Mouse (Mus musculus): ENCODE results near the gene Atp6v0e.
A peak's percentile ranks its signal among the peaks of the same experiment; 100 is the strongest.

The Atp6v0e gene

DNA sequence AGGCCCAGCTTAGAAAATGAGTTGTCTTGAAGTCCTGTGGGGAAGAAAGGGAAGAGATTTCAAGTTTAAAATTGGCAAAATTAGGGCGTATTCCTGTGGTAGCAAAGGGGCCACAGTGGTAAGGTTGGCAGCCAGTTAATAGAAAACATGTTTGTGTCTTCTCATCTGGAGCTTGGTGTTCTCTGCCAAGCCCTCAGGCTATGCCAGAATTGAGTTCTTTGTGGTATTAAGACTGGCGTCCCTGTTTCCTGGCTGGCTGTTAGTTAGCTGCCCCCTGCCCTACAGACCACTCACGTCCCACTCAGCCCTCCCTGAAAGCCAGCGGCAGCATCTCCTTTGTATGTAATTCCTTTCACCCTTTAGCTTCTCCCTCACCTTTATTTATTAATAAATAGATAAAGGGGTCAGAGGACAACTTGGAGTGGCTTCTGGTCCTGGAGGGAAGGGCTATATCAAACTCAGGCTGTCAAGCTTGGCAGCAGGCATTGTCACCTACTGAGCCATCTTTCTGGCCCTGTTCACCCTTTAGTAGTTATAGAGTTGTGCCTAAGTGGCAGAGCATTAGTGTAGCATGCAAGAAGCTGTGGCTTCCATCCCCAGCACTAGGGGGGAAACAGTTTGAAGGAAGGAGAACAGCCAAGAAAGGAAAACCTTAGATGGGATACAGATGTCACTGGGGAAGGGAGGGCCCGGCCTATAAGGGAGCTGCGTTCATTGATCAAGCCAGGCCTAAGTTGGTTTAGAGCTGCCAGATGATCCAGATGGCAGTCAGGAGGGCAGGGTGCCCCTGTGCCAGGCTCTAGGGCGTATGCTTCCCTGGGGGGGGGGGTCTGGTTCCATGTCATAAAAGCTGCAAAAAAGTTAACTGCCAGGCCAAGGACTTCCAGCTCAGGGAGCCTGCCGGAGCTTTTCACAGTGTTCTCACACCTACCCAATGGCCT is 26.0 kb downstream of the Atp6v0e start:
- DNase-seq, result no peak

DNA sequence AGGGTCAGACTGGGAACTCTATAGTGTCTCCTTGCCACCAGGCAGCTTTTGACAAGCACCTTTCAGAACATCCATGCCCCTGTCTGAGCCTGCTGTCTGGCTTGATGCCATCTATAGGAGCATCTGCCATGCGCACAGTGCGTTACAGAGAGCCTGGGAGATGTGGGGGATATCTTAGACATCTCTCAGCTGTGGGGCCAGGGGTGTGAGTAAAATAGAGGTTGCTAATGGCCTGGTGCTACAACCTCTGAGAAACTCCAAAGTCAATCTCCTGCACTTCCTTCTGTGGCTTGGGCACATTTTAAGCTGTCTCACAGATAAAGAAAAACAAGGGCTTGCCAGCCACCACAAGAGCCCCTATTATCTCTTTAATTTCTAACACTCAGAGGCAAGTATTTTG is 26.8 kb downstream of the Atp6v0e start:
- no peak for DNase-seq

DNA sequence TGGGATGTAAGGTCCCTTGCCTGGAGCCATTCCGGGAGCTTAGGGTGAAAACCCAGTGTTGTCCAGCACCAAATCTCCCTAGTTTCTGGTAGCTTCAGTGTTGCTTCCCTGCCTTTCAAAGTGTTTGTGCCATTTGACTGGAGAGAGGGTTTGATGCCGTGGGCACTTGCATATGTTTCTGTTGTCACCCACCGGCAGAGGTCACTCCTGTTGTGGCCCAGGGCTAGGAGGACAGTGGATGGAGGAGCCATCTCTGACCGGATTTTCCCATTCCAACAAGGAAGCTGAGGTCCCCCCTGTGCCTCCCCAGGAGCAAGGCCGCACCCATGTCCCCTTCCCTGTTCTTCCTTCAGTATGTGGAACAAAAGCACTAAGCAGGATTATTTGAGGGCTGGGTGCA is 27.2 kb downstream of the Atp6v0e start:
- DNase-seq, result no peak

DNA sequence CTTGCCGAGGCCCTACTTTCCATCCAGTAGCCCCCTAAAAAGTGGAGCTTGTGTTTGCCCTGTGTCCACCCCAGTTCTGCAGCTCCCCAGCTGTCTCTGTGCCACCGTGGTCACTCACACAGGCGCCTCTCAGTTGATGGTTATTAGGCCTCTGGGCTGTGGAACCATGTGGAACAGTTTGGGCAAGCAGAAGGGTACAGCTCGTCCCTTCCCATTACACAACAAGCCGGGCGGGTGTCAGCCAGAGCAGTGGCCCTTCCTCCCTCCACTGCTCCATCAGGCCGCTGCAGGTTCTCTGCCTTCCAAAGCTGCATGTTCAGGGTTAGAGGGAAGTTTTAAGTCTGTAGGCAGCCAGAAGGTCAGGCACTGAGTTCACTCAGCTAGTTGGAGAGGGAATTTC is 28.1 kb downstream of the Atp6v0e start:
- DNase-seq, result no peak

DNA sequence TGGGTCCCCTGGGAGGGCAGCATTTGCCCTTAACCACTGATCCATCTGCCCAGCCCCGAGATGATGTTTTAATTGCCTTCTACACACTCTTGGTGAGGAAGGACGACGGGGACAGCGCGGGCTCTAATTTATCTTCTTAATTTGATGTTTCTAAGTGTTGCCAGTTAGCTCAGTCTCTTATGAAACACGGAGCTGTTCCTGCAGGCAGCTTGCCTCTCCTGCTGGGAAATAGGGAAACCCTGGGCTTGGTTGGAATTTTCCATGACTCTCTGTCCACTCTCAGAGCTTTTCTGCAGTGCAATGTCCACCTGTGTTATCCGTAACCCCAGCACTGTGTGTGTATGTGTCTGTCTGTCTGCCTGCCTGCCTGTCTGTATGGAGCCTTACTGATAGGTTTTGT is 30.4 kb downstream of the Atp6v0e start:
- DNase-seq, result no peak

DNA sequence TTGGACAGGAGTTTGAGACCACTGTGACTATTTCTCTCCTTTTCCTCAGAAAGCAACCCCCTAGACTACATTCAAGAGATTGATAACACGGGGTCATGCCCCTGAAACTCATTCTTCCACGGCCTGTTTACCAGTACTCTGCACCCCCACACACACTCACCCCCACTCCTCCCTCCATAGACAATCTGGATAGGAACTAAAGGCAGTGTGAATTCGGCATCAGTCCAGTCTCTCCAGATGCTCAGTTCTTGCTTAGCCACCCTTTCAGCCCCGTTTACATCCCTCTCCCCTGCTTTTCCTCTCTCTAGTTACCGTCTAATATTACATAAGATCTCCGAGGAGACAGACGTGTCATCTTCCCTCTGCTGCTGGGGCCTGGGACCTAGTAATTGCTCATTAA is 31.1 kb downstream of the Atp6v0e start:
- DNase-seq, result no peak

DNA sequence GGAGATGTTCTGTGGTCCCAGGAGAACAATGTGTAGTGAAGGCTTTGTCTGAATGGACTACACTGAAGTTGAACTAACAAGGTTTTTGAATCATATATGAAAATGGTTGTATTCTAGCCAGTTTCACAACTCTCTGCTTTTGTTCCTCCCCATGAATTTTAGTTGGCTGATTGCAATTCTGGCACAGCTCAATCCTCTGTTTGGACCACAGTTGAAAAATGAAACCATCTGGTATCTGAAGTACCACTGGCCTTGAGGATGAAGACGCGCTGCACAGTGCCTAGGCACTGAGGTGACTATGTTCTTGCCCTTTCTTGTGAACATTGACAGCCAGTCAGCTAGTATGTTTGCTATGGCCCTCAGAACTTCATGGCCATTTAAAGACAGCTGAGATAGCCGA is 32.2 kb downstream of the Atp6v0e start:
- no peak for DNase-seq

DNA sequence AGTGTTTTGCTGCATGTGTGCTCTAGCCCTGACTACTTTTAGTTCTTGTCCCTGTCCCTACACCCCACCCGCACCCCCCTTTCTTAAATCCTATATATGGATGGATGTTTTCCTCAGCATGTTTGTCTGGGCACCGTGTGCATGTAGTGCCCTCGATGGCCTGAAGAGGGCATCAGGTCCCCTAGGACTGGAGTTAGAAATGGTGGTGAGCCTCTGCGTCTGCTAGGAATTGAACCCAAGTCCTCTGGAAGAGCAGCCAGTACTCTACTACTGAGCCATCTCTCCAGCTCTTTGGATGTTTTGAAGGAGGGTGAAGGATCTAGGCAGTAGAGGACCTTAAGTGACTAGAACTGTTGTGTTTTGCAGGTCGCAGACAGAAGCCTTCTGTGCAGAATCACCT is 35.8 kb downstream of the Atp6v0e start:
- no peak for DNase-seq

DNA sequence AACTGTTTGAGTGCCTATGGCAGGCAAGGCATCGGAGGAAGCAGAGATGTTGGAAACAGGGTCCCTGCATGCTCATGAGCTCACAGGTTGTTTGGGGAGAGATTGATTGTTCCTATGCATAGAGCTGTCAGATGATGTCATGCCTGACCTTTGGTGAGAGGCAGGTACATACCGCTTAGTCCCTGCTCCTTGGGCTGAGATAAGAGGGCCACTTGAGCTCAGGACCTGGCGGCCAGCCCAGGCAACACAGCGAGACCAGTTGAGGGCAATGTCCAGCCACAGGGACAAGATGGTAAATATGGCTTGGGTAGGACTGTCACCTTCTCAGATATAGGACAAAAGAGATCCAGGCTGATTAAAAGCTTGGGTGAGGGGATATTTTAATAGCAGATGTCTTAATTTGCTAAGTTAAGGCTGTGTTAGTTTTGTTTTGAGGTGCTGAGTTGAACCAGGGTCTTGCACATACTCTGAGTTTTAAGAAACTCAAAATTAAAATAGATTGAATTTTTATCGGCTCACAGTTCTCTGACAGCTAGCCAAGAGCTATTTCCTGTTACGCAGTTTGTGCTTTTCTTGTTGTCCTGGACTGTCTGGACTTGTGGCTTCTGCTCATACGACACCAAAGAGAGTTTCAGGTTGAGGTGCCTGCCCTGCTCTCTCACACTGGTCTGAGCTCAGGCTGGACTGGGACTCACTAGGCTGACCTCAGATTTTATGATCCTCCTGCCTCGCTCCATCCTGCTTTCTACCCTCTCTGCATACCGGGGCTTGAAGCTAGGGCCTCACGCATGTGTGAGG is 37.0 kb downstream of the Atp6v0e start:
- no peak for DNase-seq

DNA sequence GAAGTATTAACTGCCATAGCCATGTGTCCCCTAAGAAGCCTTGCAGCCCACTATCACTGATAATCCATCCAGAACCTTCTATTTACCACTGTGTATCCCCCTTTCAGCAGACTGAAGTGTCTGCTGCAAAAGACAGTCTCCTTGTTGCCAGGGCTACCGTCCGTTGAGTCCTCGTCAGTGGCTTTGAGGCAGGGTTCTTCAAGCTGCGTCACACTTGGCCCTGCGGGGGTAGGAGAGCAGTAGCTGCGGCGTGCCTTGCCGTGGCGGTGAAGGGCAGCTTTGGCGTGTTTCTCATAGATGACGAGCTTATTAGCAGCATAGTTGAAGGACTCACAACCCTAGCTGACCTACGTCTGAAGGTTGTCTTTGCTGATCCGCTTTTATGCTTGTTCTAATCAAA is 38.5 kb downstream of the Atp6v0e start:
- DNase-seq, result no peak

DNA sequence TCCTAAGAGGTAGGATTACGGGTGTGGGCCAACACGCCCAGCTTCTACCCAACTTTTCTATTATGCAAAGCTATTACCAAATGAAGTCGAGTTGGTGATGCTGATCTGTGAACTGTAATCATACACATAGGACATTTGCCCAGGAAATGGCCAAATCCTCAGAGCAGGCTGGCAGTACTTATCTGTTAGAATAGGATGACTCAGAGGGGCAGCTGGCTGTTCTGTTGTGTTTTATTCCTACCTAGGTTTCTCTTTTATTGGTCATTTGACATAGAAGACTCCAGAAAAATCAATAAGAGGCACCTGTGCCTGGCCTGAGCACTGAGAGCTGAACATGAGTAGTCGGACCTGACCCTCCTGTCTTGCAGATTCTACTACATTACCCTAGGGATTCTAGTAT is 39.6 kb downstream of the Atp6v0e start:
- no peak for DNase-seq

DNA sequence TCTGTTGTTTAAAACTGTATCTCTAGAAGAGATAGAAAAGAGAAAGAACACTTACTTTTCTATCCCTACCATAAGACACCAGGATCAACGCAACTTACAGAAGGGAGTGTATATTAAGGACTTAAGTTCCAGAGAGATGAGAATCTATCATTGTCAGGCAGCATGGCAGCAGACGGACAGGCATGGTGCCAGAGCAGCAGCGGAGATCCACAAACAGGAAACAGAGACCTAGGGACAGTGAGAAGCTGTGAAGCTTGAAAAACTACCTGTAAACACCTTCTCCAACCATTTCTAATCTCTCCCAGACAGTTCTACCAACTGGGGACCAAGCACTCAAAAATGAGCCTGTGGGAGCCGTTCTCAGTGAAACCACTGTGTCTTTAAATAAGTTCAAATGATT is 40.6 kb downstream of the Atp6v0e start:
- no peak for DNase-seq

DNA sequence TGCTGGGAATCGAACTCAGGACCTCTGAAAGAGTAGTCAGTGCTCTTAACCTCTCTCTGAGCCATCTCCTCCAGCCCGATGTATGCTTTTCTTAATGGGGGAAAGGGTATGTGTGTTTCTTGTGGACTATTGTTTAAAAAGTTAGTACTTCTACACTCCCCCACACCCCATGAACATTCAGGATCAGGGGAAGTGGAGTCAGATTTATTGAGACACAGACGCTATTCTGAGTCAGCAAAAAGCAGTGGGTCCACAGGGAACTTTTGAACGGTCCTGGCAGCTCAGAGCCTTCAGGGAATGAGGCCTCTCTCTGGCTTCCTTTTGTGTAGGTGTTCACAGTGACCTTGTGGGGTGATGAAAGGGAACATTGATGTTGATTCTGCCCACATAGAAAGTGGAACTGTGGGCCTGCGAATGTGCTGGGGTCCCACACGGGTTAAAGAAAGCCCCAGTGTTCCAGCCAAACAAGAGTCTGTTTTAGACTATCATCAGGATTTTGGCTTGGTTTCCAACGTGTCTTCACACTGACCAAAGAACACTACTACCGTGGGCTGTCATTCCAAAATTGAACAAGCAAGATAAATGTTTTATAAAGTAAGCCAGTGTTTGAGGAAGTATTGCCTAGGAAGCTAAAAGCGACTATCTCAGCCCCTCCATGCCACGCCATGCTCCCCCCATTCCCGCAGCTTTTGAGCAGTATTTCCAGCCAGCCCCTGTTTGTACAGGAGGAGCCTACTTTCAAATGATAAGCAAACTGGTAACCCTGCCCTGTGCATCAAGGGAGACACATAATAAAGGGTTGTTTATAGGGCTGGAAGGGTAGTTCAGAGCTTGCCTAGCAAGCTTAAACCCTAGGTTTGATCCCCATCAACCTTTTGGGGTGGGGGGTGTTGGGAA is 42.7 kb downstream of the Atp6v0e start:
- no peak for DNase-seq

DNA sequence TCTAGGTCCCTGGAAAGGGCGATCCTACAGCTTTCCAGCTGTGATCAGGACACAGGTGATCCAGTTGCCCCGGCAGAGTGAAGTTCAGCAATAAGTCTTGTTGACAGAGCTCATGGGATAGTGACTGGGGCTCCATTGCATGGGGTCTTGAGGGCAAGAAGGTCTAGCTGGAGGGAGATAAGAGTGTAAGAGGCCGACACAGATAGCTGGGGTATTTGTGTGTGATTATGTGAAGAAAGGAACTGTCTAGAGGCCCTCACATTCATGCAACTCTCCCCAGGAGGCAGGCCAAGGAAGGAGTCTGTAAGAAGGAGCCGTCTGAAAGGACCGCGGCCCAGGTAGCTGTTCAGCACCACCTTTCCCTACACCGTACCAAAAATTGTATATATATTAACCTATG is 44.0 kb downstream of the Atp6v0e start:
- DNase-seq, result no peak

DNA sequence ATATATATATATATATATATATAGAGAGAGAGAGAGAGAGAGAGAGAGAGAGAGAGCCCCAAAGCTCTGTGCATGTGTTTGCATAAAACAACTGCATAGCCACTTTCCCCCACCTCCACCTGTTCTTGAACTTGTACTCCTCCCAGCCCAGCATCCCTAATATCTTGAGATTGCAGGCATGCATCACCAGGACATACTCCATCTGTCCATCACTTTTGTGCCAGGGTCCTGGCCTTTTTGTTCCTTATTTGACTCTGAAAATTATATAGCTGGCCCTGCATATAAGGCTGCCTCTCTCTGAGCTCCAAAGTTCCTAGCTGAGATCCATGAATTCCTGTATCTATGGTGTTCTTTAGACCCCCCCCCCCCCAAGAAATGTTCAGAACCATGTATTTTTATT is 45.5 kb downstream of the Atp6v0e start:
- DNase-seq, result no peak

DNA sequence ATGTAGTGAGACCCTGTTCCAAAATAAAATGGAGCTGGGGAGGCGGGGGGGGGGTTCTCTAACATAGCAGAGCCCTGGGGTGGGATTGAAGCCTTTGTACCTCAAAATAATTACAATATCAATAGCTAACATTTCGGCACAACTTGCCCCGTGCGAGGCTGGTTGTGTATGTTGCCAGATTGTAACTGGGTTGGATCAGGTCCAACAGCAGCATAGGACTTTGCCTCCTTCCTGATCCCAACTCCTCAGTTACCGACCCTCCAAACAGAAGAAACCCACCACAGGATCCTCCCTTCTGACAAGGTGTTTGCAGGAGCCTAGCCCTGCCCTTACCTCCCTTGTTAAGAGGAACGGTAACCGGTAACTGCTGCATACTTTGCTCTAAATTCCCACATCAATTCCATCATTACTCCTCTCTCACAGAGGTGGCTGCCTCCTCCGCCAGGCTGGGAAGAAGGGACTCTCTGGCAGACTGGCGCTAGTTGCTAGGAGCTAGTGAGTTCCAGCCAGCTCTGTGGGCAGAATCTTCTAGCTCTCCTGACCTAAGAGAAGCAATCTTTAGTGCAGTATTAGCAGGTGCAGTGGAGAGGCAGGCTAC is 46.1 kb downstream of the Atp6v0e start:
- no peak for DNase-seq

DNA sequence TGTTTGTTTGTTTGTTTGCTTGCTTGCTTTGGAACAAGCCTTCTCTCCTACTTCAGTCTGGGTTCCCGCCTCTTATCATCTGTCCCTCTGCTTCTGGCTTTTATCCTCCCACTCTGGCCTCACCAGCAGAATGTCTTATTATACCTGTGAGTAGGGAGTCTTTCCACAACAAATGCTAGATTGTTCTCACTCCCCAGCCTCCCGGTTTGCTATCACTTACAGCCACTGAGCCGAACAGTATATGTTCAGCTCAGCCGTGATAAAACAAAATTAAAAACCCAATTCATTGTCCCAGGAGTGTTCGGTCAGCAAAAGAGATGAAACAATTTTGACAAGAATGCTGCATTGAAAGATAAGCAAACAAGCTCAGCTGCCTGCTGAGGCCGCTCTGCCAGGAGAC is 47.0 kb downstream of the Atp6v0e start:
- no peak for DNase-seq

DNA sequence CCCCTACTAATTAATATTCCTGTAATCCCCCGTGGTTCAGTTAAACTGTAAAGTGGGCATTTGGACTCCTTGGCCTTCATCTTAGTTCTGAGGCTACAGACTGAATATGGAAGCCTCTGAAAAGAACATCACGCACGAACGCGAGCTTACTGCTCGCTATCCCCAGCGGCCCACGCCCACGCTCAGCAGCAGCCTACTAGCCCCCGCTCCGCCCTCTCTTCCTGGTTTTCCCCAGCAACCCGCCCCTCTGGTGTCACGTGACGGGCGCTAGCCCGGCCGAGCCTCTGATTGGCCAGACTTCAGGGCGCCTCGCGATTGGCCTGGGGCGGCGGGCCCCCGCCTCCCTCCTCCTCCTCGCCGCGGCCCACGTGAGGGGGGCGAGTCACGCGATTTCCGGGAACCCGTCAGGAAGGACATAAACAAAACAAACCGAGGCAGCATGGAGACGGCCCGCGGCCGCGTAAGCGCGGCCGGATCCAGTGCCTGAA is 52.3 kb downstream of the Atp6v0e start, which contains the start of gene Crebrf:
Gene Crebrf (plus strand): TSS at position 380 of the 488 bp plus-strand sequence.
- peak; percentile 99 for DNase-seq

DNA sequence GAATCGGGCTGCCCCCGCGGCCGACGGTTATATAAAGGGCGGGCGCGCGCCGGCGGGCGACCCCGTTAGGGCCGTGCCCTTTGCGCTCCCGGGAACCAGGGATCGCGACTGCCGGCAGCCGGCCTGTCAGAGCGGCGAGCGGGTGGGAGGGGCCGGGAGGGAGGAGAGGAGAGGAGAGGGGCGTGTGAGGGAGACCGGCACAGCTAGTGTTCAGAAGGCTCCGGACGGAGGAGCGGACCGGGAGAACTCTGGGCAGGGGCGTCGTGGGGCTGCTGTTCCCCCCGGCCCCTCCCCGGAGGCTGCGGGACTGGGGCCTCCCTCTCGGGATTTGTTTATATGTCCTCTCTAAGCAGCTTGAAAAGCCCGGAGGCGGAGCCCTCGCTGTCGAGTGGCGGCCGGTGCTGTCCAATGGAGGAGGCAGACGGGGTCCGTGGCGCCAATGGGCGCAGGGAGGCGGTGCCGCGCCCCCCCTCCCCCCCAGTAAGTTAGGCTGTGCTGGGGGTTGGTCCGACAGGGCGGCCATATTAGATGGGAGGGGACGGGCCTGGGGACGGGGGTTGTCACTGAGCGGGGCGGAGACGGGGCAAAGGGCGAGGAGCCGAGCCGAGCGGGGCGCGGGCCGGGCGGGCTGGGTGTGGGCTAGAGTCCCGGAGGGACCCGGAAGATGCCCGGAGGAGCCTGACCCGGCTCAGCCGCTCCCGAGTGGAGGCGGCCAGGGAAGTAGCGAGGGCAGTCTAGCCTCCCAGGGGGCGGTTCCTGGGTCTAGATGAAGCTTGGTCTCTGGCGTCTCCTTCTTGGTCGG is 53.1 kb downstream of the Atp6v0e start:
- DNase-seq, result peak; percentile 98

DNA sequence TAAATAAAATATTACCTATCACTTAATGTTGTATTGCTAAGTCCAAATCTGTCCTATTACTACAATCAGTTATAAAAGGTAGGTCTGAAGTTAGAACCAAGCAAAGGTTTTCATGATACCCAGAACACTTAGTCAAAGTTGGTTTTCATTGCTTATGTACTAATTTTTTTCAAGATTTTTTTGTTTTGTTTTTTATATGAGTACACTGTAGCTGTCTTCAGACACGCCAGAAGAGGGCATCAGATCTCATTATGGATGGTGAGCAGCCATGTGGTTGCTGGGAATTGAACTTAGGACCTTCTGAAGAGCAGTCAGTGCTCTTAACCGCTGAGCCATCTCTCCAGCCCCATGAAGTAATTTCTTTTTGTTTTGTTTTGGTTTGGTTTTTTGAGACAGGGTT is 54.8 kb downstream of the Atp6v0e start:
- DNase-seq, result no peak

DNA sequence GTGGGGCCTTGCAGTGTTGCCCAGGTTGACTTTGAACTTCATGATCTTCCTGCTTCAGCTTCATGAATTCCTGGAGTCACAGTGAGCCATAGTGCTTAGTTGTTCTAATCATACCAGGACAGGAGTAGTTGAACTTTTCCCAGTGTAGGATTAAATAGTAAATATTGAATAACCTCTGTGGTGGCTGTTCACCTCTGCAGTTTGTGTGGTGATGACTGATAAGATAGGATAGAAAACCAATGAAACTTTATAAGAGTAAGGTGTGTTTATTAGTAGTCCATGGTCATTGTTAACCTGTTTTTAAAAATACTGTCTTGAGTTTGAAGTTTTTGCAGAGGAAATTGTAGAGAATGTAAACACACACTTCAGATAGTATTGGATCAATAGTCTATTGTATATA is 56.4 kb downstream of the Atp6v0e start:
- no peak for DNase-seq

DNA sequence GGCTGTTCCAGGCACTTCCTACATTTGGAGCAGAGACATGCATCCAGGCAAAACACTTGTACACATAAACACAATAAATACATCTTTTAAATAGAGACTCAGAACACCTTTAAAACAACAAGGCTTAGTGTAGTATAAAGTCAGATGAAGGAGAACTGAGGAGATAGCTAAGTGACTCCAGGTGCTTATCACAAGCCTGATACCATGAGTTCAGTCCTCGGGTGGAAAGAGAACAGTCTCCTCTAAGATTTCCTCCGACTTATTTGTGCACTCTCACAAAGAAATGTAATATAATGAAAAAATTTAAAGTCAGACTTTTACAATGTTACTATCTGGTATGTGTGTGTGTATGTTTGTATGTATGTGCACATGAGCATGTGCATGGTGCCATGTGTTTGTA is 58.8 kb downstream of the Atp6v0e start:
- DNase-seq, result no peak

Measured in embryo, embryonic 11 days (tissue).